Mouse (Mus musculus) urinary bladder, postnatal 10 days (tissue): ENCODE results near the gene Chd9.
A peak's percentile ranks its signal among the peaks of the same experiment; 100 is the strongest.

Experiments
- DNase-seq: peaks from one replicate; pipeline ENCODE4 v3.0.0; 2022; ENCODE audit warnings: low spot score

Chd9 gene

DNA sequence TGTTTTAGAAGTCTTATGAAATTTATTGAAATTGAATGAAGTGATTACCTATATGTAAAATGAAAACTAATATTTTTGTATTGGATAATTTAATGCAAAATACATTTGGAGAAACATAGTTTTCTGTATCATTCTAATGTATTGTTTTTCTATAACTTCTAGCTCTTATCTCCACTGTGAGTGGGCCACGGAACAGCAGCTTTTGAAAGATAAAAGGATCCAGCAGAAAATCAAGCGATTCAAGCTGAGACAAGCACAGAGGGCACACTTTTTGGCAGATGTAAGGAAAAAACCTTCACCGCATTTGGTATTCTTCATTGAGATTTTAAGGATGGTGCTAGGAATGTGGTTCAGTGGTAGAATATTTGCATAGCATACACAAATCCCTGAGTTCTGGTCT lies 150.6 kb downstream of the Chd9 start:
- no peak for DNase-seq

- no peak for DNase-seq
Measured at GRCm38 (mm10) chr8:90979295-90979694, 151.1 kb downstream of the Chd9 start.

DNA sequence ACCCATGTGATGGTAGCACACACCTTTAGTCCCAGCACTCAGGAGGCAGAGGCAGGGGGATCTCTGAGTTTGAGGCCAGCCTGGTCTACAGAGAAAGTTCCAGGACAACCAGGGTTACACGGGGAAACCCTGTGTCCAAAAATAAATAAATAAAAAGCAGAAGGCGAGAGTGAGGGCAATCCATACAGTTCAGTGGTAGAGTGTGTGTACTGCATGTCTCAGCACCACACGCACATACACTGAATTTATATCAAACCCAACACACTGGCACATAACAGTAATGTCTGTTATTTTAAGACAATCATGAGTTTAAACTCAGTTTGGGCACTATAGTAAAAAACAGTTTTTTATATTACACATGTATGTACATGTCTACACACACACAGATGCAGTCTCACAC lies 153.9 kb downstream of the Chd9 start:
- DNase-seq: no peak

DNA sequence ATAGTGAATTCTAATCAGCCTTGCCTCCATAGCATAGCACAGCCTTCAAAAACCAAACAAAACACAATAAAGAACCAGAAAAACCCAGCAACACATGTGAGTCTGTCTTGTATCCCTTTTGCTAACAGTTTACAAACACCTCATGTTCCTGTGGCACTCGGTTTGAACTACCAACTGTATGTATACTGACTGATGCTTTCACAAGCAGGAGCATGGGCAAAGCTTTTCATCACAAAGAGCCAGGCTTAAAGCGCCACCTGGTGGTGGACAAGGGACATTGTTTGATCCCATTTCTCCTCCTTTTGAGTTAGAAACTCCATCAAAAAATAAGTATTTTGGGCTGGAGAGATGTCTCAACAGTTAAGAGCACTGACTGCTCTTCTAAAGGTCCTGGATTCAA lies 191.6 kb downstream of the Chd9 start:
- DNase-seq: no peak

- DNase-seq: no peak
Measured at GRCm38 (mm10) chr8:91034417-91034816, 206.3 kb downstream of the Chd9 start.

- no peak for DNase-seq
Measured at GRCm38 (mm10) chr8:91036905-91037304, 208.8 kb downstream of the Chd9 start.

- DNase-seq: no peak
Measured at GRCm38 (mm10) chr8:91038637-91039036, 210.5 kb downstream of the Chd9 start.

- no peak for DNase-seq
Measured at GRCm38 (mm10) chr8:91046370-91046769, 218.2 kb downstream of the Chd9 start.

GRCm38 (mm10) chr8:91051037-91051436 lies 222.9 kb downstream of the Chd9 start:
- no peak for DNase-seq

DNA sequence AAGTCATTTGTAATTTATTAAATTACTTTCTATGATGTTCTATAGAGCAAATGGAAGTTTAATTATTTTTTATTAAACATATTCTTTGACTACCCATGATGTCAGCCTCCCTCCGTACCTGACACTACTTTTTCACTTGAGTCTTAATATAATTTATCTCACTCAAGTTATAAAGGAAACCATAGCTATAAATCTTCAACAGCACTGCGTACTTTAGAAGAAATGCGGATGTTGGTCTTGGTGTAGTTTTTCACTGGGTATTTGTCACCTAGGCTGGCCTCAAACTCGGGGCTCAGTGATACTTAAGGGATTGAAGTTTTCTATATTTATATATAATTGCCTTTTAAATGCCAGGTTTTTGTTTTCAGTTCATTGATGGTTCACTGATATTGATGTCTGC lies 226.3 kb downstream of the Chd9 start:
- no peak for DNase-seq

- DNase-seq: no peak
Measured at GRCm38 (mm10) chr8:91056848-91057247, 228.7 kb downstream of the Chd9 start.

DNA sequence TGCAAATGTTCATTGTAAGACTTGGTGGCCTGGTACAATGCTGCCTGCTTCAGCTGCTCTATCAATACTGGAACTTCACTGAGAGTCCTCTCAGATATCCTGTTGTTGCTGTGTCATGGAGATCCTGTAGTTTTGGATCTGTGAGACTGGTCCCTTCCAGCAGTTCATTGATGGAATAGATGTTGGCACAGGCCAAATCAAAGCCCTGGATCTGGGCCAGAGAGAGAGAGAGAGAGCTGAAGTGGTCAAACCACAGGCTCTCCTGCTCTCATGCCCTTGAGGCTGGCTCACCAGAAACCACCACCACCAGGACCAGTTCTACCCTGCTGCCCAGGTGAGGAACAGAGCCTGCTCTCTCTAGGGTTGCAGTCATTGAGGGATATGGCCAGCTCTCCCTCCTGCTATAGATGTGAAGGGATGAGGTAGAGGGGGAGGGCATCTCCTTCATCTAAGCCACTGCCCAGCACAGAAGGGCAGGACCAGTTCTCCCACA lies 231.0 kb downstream of the Chd9 start:
- DNase-seq: no peak

- no peak for DNase-seq
Measured at GRCm38 (mm10) chr8:91059884-91060510, 231.8 kb downstream of the Chd9 start.

DNA sequence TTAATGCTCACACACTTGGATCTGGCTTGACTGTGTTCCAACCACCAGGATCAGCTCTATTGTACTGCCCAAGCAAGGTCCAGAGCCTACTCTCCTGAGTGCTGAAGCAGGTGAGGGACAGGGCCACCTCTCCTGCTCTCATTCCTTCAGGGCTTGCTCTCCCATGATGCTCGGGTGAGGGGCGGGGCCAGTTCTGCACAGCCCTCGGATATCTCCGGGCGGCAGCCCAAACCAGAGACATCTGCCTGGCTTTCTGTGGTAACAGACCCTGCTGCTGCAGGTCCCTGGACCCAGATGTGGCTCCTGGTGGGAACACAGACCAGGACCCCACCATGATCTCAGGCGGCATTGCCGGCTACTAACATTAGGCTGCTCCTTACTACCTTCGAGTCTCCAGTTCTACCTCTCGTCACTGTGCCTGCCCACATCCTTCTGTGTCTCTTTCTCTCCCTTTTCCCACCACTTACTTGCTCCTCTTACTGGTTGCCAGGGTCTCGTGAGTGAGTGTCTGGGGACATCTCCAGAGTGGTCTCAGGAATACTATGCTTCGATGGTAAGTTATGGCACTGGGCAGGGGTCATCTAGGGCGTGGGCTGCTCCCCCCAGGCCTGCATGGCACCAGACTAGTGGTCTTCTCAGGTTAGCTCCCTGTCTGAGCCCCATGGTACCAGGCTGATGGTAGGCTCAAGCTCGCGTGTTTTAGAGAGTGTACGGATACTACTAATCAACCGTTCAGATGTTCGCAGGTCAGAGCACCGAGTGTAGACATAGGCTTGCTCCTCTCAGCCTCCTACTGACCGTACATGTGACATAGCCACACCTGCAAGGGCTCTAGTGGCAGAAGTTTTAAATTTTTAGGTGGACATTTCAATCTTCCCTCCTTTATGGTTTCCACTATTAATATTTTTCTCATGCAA lies 232.7 kb downstream of the Chd9 start:
- DNase-seq: no peak

GRCm38 (mm10) chr8:91065179-91065578 lies 237.0 kb downstream of the Chd9 start:
- DNase-seq: no peak

- no peak for DNase-seq
Measured at GRCm38 (mm10) chr8:91069407-91069806, 241.3 kb downstream of the Chd9 start.

DNA sequence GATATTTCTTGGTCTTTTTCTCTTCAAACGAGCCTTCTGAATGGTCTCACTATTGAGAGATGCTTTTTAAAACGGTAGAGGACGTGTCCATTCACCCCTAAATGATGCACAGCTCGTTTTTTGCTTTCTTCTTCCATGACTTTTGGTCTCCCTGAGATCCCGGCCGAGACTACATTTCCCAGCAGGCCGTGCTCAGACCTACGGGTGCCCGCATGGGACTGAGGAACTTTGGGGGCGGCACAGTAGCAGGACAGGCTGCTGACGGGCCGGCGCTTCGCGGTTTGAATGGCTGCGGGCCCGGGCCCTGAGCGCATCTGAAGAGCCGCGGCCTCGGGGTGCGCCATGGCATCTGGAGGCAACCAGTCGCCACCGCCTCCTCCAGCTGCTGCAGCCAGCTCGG lies 241.7 kb downstream of the Chd9 start, which contains the start of gene Rbl2:
Gene Rbl2 (plus strand): TSS at position 224 of the 400 bp plus-strand sequence.
- DNase-seq: peak; percentile 82

DNA sequence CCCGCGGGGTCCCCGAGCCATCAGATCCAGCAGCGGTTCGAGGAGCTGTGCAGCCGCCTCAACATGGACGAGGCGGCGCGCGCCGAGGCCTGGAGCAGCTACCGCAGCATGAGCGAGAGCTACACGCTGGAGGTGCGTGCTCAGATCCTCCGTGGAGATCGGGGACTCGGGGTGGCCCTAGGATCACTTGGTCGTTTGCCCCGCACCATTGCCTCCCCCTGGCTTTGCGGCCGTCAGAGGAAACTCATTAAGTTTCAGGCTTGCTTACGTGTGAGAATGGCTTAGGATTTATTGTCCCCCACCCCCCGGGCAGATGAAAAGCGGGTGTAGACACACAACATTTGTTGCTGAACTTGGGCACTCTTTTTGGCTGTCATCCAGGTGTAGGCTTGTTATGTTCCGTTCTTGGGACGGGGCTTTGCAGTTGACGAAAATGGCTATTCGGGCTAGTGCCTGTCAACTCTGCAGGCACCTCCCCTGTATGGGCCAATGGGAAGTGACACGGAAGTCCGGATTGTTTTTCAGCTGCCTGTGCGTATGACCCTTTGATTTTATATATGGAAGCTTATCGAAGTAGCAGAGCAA lies 242.2 kb downstream of the Chd9 start:
- peak; percentile 17 for DNase-seq

- DNase-seq: no peak
Measured at GRCm38 (mm10) chr8:91077077-91077867, 249.1 kb downstream of the Chd9 start.

- no peak for DNase-seq
Measured at GRCm38 (mm10) chr8:91079678-91080077, 251.5 kb downstream of the Chd9 start.

DNA sequence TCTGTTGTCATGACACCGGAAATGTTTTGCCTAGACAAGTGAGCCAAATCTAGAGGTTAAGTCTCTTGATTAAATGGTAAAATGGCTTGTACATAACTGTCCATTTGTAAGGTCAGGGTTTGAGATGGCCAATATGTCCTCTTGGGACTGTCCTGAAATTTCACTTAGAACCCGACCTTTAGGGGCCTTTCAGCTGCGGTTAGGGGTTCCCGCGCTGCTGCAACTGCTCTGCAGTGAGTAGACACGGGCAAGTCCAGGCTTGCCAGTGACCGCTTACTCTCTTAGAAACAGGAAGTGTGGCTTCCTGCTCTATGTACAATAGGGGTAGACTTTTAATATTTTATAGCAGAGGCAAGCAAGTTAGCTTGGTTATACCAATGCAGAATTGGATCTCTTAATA lies 253.8 kb downstream of the Chd9 start:
- DNase-seq: no peak

DNA sequence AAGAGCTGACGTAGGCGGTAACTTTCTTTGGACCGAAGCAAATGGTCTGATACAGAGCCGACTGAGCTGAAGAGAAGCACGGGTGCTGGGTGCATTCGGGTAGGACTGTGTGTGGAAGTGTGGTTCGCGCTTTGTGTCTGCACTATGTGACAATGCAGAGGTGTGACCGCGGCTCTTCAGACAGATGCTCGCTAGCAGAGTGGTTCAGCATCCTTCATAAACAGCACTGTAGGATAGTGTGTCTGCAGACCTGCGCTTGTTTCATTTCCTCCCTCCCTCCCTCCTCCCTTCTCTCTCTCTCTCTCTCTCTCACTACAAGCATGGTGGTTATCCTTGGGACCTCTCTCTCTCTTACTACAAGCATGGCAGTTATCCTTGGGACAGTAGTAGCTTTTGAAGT lies 254.3 kb downstream of the Chd9 start:
- no peak for DNase-seq
